Mouse (Mus musculus) T-cell, adult 2 months (primary cell): ENCODE results near the gene Plcb2.

Experiments
- DNase-seq: peaks from one replicate; pipeline ENCODE4 v3.0.0; 2022; ENCODE audit warnings: low spot score

The Plcb2 gene

DNA sequence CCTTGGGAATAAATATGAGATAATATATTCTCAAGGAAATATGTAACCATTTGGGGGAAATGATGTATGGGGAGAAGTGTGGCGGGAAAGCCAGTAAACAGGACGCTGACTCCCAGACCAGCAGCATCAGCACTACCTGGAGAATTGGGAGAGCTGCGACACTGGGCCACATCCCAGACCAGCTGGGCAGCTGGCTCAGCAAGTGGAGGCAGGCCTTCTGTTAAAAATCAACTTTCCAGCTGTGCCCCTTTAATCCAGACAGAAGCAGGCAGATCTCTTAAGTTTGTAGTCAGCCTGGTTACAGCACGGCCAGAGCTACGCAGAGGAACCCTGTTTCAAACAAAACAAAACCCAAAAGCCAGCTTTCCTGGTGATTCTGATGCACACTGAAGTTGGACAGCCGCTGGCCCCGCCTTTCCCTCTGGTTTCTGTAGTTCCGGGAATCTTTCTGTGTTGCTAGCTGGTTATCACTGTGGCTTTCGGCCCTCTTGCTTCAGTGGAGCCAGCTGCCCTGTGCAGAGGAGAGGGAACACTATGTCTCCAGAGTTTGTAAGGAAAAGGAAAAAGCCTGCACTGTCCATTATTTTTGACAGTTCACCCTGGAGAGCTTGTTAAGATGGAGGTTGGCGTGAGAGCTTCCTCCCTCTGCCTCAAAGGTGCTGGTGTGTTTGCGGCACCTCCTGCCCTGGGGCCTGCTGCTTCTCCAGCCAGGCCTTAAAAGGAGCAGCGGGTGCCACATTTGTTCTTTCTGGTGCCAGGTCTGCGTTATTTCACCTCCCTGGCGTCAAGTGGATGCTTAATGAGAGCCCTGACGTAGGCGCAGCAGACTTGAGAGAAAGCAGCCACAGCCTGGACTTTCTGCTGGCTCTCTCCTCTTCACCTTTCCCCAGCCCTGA lies 23.9 kb upstream of the Plcb2 start:
- no peak for DNase-seq

DNA sequence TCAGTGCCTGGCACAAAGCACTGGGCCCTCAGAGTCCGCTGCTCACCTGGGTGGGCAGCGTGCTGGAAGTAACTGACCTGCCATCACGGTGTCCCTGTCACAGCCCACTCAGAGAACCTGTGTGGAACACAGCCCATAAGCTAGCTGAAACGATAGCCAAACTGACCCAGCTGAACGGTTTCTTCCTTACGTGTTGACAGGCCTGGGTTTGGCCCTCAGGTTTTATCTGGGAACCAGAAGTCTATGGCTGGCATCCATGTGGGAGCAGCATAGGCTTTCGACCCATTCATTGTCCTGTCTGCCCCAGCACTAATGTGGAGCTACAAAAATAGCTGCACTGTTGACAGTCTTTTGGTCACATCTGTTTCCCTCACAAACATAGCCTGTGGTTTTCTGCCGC lies 22.2 kb upstream of the Plcb2 start:
- DNase-seq: no peak

DNA sequence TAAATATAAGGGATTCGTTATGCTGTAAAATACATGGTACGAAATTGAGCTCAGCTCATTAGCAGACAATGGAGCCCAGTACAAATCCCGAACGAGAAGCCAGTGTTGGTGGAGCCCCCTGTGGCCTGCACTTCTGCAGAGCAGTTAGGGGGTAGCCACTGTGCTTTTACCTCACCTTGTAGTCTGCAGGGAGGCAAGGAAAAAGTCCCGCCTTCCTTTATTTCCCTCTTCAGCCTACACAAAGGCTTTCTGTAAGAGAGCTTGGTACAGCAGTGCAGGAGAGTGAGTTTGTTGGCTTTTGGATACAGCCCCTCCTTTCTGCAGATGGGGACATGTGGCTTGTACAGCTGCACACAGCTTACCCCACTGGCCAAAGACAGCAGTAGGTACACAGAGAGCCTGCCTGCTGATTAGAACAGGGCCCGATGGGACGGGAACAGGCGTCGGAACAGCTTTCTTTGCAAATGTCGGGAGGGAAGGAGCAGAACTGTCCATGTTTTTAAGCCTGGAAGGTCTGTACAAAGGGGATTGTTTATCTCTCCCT lies 21.2 kb upstream of the Plcb2 start:
- no peak for DNase-seq

DNA sequence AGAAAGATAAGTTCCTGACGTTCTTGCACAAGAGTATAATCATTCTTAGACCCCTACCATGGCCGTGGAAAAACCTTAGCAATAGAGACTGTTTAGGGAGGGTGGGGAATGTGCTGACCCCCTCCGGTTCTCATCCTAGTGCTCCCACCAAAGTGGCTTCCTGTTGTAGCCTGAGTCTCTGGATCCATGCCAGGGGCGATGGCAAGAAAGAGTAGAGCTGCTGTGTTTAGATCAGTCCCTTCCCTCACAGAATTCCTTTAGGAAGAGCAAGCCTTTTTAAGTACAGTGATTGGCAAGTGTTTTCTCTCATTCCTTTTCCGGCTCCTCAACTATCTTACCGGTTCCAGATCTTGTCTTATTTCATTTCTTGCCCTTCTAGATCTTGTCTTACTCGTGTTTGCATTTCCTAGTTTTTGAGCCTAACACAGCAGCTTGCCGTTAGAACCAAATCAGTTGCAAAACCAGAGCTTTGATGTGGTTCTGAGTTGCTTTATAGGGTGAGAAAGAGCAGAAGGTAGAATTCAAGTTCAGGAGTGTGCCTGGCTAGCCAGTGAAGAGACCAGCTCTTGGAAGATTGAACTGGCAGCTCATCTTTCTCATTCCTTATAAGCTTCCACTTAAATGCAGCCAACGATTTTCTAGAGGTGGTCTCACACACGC lies 19.2 kb upstream of the Plcb2 start:
- peak; percentile 60 for DNase-seq

DNA sequence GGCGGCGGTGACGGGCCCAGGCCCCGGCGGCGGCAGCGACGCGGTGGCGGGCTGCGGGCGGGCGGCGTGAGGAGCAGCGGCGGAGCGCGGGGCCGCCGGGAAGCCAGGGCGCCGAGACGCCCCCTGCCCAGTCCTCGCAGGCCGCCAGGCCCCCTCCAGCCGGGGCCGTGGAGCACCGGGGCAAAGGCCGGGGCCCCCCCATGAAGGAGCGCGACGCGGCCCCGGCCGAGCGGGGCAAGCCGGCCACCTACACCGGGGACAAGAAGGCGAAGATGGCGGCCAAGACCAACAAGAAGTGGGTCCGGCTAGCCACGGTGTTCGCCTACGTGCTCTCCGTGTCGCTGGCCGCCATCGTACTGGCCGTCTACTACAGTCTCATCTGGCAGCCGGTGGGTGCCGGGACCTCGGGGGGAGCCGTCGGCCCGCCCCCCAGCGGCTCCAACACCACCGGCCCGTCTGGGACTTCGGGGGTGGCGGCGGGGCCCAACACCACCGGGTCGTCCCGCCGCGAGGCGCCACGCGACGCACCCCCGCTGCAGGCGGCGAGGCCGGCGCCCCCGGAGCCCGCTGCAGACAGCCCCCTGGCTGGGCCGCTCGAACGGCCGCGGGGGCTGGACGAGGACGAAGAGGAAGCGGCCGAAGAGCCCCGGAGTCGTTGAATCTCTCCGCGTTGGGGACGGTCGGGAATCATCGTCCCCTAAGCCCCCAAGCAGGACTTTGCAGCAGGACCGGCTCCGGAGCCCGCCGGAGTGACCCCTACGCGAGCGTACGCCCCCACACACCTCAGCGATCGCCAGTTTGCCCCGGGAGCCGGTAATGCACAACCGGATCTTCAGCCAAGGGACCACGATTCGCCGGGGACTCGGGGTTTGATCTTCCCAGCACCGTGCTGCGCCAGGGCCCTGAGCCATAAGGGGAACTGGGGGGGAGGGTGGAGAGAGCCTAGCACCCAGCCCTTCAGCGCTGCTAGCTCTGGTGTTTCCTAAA lies 18.0 kb upstream of the Plcb2 start:
- peak; percentile 36 for DNase-seq

DNA sequence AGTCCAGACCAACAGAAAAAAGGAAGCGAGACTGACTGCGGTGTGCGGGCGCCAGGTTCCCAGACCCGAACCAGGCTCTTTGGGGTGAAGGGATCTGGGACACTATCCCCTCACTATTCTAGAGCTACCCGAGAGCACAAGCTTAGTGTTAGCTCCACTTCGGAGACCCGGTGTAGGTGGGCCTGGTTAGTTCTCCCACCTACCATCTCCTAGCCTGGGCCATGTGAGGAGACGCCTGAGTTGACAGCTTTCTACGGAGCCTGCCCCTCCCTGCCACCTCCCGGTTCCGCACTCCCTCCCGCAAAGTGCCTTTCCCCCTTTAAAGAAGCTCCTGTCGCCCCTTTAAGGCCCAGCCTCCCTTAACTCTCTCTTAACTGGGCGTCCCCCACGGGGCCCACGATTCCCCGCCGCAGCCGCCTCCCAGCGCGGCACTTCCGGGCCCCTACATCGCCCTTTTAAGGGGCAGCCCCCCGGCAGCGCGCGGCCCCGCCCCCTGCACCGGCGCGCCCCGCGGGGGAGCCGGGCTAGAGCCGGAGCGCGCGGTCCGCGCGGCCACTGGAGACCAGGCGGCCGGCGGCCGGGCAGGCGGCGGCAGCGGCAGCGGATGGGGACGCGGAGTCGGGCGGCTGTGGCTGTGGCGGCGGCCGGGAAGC lies 17.1 kb upstream of the Plcb2 start, which contains the start of gene Inafm2:
Inafm2 (plus strand) TSS at position 527 of the 653 bp plus-strand sequence.
- DNase-seq: peak; percentile 86

DNA sequence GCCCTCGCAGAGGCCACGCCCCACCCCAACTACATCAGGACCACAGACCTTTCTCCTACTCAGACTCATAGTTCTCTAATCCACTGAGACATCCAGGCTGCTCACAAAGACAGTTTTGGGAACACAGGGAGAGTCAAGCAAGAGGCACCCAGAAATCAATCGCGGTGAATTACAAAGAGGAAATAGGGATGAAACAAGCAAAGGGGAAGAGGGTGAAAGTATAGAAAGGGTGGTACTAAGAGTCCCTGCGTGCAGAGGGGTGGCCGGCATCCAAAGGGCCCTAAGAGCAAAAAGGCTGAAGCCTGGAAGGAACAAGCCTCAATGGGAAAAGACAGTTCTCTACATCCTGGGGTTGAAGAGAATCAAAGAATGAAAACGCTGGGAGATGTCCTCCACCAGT lies 16.4 kb upstream of the Plcb2 start:
- no peak for DNase-seq

DNA sequence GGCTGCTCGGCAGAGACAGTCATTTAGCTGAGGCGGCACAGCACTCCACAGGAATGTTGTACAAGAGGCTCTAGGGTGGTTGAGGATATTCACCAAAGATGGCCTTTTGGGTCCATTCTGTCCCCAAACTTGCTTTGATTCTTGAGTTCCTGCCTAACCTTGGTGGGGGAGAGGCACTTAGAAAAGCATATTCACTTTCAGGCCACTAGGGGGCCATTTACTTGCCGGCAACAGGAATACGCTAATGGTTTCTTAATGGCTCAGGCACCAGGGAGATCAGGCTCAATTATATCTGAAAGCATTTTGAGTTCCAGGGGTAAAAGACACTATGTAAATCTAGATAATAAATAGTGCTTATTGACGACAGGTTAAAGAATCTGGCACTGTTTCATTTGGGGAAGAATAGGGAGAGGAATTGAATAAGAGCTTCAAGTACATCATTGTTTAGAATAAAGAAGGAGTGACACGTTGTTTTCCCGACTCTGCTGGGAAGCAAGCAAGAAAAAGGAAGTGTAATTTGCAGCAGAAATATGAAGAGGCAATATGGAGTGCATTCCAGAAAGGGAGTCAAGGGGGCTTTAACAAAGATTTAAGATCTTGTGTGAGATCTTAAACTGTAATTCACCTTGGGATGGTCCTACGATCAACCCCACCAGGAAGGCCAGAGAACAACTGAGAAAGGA lies 15.2 kb upstream of the Plcb2 start:
- DNase-seq: peak; percentile 60

DNA sequence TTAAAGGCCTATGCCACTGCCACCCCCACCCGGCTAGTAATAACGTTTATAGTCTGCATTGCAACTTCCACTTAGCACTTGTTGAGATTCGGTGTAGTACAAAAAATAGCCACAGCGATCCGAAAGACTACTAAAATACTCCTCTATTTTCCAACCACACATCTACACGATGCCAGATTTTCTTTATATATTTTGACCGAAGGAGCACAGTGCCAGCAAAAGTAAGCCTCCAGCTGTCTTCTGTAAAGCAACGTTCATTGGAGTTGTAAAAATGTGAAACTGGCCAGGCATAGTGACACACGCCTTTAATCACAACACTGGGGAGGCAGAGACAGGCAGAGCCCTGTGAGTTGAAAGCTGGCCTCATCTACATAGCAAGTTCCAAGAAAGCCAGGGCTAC lies 12.9 kb upstream of the Plcb2 start:
- no peak for DNase-seq

DNA sequence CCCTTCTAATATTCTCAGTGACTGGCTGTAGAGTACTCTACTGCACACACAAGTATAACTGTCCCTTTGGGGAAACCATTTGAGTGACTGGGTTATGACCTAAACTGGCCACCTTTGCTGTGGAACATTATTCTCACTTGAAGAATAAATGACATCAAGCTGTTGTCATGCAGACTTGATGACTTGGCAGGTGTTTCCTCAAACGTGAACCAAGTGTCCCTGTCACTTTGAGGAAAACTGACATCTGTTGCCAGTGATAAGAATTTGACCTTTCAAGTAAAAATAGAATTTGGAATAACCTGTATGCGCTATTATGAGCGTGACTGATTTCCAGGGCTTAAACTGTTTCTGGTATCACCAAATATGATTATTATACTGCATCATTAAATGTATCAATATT lies 12.1 kb upstream of the Plcb2 start:
- no peak for DNase-seq

DNA sequence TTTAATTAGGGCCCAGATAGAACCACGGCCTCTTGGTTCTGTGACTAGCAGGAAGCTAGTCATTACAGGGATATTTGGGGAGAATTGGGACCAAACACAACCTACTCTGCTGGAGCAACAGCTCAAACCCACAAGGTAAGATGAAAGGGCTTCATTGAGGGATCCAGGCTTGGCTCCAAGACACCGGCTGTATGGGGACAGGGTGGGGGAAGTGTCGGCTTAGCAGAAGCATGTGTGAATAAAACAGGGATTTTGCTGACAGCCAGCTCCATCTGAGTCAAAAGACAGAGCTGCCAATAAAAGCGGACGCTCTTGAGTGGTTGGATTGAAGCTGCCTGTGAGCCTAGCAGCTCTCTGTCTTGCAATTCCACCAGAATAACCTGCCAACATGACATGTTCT lies 5.1 kb upstream of the Plcb2 start:
- no peak for DNase-seq

DNA sequence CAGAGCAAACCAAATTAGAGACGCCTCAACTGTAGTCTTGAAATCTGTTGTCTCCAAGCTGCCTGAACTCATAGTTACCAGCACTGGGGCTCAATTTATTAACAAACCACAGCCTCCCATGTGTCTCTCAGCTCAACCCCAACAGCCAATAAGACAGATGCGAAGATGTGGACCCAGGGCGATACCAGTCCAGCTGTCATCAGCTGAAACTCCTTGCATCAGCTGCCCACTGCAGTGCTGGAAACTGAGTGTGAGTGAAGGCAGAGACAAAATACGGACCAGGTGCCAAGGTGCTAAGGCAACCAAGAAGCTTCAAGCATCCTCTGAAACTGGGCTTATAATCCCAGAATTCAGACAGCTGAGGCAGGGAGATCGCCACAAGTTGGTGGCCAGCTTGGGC lies 3.7 kb upstream of the Plcb2 start:
- no peak for DNase-seq

DNA sequence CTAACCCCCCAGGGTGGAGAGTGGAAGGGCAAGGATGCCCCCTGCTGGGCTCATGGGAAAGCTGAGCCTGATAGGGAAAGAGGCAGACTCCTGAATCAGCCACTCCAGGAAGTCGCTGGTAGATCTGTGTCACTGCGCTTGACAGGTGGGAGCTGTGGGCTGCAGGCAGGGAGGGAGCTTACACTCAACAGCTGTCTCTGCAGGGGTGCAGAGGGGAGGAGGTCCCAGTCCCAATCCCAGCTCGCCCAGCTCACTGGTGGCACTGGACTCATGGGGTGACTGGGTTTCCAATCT lies 2.3 kb upstream of the Plcb2 start:
- DNase-seq: peak; percentile 46

DNA sequence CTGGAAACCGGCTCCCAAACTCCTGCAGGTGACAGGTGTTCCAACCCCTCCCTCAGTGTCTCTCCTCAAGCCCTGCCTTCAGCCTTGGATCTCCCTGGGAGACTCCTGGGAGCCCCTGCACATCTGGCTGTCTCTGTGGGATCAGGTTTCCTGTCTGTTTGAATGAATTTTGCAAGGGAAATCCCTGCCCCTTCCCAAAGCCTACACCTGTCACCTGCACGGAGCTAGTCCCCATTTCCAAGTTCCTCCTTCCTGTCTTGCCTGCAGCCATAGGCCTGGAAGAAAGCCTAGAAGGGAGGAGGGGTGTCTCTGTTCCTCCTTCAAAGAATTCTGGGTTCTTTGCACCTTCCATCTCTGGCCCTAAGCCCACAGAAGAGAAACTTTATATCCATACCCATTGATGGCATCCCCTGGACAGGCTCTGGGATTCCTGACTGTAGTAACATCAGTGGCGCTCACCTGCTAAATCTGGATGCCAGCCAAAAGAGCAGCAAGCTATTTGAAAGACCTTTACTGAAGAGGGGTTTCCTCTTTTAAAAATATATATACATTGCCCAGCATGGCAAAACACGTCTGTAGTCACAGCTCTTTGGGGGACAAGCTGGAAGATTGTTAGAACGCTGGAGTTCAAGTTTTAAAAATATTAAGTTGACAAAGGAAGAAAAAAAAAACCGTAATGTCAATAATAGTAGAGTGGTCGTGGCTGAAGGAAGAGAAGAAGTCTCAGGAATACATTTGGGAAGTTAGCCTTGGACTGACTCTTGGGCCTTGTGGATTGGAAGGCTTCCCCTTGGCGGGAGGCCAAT lies 1.8 kb upstream of the Plcb2 start:
- DNase-seq: no peak

DNA sequence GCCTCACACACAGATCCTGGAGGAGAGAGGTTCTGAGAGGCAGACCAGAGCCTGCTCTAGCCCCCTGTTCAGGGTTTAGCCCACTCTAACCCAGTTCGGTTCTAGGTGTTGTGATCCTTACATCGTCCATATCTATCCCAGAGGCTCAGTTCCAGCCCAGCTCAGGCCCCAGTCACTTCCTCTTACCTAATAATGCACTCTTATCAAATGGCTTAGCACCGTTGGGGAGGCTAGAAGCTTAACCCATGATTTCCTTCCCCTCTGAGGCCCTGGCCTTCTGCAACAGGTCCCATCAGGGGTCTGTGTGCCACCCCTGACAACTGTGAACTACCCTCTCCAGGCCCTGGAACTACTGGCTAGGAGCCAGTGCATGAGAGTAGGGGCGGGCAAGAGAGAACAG lies 956 bp upstream of the Plcb2 start:
- DNase-seq: no peak

DNA sequence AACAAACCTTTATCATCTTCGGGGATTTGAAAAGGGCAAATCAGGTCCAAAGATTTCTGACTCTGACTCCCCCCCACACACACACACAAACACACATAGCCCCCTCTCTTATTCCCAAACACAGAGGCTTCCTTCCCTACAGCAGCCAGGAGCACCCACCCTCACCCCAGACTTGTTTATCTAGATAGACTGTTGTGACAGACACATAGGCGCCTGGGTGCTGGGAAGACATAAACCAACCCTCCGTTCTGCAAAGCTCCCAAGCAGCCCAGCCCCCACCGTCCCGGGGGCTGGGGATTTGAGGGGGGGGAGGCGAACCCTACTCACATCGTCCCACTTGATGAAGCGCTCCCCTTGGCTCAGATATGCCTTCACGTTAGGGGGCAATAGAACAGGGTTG lies 327 bp downstream of the Plcb2 start:
- no peak for DNase-seq

DNA sequence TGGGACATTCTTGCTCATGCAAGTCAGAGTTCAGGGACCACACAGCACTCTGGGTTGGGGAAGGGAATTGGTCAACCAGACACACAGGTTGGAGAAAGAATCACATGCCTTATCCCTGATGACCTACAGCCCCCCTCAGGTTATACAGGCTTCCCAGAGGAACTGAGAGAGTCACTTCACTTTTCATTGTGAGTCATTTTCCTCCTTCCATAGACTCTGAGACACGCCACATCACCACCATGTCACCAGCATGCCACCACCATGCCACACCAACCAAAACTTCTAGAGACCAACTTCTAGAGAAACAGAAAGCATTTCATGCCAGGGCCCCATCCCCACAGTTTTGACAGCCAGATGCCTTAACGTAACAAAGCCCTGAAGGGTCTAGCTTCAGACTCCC lies 1.4 kb downstream of the Plcb2 start:
- no peak for DNase-seq

DNA sequence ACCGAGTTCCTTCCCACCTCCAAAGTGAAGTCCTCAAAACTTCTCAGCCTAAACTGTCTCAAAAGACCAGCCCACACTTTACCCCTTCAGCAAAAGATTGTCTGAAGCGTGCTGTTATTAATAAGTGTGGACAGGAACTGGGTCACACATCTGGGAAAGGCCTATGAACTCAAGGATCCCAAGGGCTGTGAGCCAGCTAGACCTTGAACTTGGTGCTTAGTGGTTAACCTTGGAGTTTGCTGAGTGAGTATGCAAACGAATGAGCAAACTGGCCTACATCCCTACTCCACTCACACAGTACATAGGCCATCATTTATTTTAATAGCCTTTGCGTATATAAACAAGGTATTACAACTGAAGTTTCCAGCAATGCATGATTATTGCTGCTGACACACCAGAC lies 2.7 kb downstream of the Plcb2 start:
- no peak for DNase-seq

DNA sequence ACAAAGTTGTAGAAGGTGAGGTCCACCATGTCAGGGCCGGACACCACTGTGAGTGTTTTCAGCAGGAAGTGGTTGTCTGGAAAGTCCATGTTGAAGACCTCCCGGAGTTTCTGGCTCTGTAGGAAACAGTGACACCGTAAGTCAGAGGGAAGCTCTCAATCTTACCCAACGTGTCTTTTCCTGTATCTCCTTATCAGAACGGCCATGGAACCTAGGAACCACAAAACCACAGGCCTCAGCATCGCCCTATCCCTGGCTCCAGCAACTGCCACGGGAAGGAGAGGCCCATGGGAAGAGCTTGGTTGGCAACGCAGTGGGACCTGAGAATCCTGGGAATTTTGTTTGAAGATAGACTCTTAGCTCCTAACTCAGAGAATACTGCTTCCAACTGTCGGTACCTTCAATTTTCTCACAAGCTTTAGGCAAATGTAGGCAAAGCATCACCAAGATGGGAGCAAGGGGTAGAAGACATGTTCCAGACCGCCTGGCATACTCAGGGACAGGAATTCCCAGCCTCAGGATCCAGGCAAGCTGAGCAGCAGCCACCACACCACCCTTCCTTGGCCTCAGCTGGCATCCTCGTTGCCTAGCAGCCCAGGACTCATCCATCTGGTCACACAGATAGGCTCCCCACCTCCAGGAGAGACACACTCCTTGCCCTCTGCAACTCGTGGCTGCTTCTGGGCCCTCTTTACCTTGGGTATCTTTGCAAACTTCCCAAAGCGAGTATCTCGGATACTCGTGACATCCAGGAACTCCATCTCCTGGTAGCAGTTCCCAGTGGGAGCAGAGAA lies 4.3 kb downstream of the Plcb2 start:
- DNase-seq: no peak

DNA sequence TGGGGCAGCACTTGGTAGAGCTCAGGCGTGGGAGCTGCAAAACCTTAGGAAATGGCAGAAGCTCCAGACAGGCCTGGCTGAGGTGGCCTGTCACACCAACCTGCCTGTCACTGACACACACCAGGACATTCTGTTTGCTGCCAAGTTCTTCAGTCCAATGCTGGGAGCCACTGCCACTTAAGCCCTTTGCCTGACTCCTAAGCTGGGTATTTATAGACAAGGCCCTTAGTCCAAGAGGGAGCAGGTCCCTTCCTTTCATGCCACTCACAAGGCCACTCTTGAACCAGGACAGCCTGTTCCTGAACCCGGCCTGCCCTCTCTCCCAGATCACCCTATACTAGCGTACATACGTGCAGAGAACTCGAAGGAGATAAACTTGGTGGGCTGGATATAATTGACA lies 11.6 kb downstream of the Plcb2 start:
- no peak for DNase-seq
